Mouse (Mus musculus) testis, adult 2 months (tissue): ENCODE results near the gene Nfkbiz. TPM values are rescaled to one million over a fixed set of nuclear protein-coding genes. Genes with fewer than 3 reads are reported as not detected.

Source experiments
- H3K27ac ChIP-seq: fragments of 200-500 bp; 2 replicates; pipeline ENCODE4 v1.5.1; 2012; ENCODE audit warnings: low read depth, low read length; ENCODE audit not compliant: control insufficient read depth, insufficient read depth
- H3K27me3 ChIP-seq: fragments of 200-500 bp; 2 replicates; pipeline ENCODE4 v1.6.1; 2012; ENCODE audit warnings: mild to moderate bottlenecking, low read length, moderate library complexity; ENCODE audit not compliant: control insufficient read depth, insufficient read depth
- H3K36me3 ChIP-seq: fragments of 200-500 bp; 2 replicates; pipeline ENCODE4 v1.6.1; 2012; ENCODE audit warnings: mild to moderate bottlenecking, low read length; ENCODE audit not compliant: control insufficient read depth, insufficient read depth
- H3K4me1 ChIP-seq: fragments of 200-500 bp; 2 replicates; pipeline ENCODE4 v1.6.1; 2012; ENCODE audit warnings: low read length; ENCODE audit not compliant: control insufficient read depth, insufficient read depth
- H3K4me3 ChIP-seq: fragments of 200-500 bp; 2 replicates; pipeline ENCODE4 v1.5.1; 2012; ENCODE audit warnings: low read depth, mild to moderate bottlenecking, low read length, moderate library complexity, mixed read lengths; ENCODE audit not compliant: control insufficient read depth
- CTCF ChIP-seq: fragments of 200-500 bp; IDR thresholded peaks from 2 replicates; pipeline ENCODE4 v1.5.1; 2012; ENCODE audit warnings: low read depth, mild to moderate bottlenecking, inconsistent platforms, low read length, moderate library complexity; ENCODE audit not compliant: control insufficient read depth, insufficient read depth, insufficient replicate concordance
- POLR2A ChIP-seq: fragments of 200-500 bp; IDR thresholded peaks from 2 replicates; pipeline ENCODE4 v1.6.1; 2012; ENCODE audit warnings: low read depth, mild to moderate bottlenecking, inconsistent platforms, low read length, moderate library complexity; ENCODE audit not compliant: control insufficient read depth
- polyA plus RNA-seq: library from polyadenylated mRNA; depleted of rRNA; stranded (reverse); fragments of >200 nt; gene quantifications from 2 replicates; pipeline ENCODE4 v1.2.3, GENCODE M21; 2012

Nfkbiz gene
- polyA plus RNA-seq, 1 experiment: 4.5 TPM

GRCm38 (mm10) chr16:55820916-55821570 is 17.7 kb downstream of the Nfkbiz start:
- H3K36me3 ChIP-seq: no peaks in the 10 kb centered on the region
- H3K27ac ChIP-seq: no peak overlapping the region
- TF ChIP-seq CTCF (no peak), POLR2A (no peak)
- H3K27me3 ChIP-seq: no peaks in the 10 kb centered on the region
- peaks cover 3% of the 10 kb centered on the region for H3K4me1 ChIP-seq
- peak overlapping the region; percentile 89 for H3K4me3 ChIP-seq

DNA sequence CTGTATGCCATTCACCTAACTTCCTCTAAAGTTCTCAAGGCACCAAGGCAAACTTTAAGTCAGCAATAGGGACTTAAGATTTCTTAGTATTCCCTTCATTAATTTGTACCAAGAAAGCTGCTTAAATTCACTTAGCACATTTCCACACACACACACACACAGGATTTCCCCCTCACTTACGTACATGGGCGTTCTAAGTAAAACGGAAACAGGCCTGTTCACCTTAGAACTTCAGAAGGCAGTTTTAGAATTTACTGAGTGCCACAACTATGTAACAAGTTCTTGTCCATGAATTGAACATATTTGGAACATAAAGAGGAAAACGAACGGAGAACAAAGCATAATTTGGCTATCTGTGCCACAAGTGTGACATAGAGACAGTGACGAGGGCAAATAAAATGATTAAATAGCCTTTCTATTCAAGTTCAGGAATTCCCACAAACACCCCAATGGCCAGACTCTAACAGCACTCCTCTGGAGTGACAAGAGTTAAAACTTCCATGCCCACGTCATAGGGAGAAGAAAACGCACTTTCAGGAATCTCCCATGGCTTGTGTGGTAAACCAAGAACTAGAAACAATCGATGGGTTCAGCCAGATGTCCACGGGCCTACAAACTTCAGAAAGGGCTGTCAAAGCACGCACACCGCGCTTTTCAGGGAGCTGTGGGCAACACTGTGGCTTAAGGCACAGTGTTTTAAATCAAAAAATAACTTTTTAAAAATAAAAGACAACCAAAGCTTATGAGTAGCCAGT is 18.4 kb downstream of the Nfkbiz start:
- peak overlapping the region; percentile 41 for H3K4me3 ChIP-seq
- no peaks in the 10 kb centered on the region for H3K36me3 ChIP-seq
- H3K4me1 ChIP-seq: peaks cover 6% of the 10 kb centered on the region
- no peak overlapping the region for H3K27ac ChIP-seq
- H3K27me3 ChIP-seq: no peaks in the 10 kb centered on the region
- TF ChIP-seq POLR2A: no peak
- TF ChIP-seq CTCF: no peak

DNA sequence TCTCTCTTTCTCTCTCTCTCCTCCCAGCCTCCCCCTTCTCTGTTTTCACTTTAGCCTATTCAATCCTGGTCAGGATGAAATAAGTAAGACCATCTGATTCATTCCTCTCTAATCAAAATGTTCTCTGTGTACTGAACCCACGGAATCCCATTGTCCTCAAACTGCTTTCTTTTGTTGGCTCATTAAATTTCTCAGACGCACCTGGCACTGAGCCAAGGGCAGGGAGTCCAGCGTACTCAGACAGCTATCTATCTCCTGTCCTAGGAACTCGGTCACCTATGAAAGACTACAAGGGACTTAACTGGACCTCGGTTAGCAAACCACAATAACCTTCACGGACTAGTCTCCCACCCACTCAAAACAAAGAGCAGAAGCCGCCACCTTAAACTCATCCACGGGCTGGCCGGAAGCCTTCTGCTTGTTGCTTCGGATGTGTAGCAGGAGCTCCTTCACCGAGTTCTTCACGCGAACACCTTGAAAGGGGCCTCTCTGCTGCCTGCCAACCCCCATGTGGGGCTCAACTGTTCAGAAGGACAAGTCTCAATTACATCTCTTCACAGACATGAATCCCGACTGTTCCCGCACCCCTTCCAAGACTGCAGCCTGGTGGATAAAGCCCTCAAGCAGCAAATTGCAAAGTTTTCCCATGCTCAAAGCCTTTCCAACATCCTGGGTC is 19.4 kb downstream of the Nfkbiz start:
- Histone ChIP-seq H3K4me3 (no peak overlapping the region), H3K27ac (no peak overlapping the region), H3K27me3 (no peaks in the 10 kb centered on the region), H3K36me3 (no peaks in the 10 kb centered on the region), H3K4me1 (peaks cover 6% of the 10 kb centered on the region)
- no peak for TF ChIP-seq POLR2A
- TF ChIP-seq CTCF: no peak

DNA sequence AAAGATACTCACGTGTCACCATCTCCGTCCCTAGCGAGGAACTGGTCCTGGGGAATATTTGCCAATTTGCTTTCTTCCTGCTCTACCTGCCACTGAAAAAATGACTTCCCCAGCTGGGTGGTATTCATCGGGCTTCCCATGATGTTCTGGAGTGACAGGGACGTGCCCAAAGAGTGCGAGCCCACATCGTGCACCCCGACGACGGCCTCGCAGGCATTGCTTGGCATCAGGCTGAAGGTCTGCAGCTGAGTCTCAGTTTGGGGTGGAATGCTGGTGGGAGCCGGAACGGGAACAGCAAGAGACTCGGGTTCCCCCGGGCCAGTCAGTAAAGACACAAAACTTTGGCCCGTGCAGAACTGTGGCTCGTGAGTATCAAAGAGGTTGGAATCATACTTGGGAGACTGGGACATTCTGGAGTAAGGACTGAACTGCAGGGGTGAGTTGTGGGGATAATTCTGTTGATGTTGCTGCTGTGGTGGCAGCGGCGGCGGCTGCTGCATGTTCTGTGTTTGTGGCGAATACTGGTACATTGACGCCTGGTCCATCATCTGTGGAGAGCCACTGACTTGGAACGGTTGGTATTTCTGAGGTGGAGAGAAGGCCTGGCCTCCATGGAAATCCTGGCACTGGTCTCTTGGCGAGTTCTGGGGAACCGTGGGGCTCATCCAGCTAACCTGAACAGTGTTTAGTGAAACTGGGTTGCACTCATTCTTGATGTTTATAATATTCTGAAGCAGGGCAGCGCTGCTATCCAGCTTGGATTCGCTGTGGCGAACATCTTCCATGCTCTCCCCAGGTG is 20.8 kb downstream of the Nfkbiz start:
- Histone ChIP-seq H3K4me1 (peaks cover 8% of the 10 kb centered on the region), H3K27me3 (no peaks in the 10 kb centered on the region), H3K27ac (no peak overlapping the region), H3K4me3 (no peak overlapping the region), H3K36me3 (no peaks in the 10 kb centered on the region)
- TF ChIP-seq CTCF: no peak
- no peak for TF ChIP-seq POLR2A

DNA sequence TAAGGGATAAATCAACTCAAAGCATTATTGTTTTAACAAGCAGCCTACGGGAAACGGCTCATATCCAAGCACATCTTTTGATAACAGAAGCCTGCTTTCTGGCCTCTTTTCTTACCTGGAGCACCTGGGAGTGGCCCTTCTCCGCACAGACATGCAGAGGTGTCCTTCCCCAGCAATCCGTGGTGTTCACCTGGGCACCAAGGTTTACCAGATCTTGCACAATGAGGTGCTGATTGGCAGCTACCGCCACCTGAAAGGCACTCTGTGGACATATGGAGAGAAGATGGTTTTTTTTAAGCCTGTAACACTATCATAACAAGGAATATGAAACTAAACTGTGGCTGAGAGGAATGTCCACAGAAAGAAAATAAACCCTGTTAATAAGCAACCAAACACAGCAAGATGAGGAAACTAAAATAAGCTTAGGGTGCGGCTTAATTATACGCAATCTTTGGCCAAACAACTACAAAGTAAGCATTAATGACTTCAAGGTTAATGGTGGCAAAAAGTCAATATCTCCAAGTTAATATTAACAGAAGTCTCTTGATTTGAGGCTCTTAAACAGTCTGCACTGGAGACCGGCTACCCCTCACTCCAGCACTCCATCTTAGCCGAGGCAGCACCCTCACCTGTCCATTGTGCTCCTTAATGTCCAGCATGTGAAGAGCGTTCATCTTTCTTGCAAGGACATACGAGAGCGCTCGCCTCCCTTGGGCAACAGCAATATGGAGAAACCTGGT is 22.3 kb downstream of the Nfkbiz start:
- Histone ChIP-seq H3K4me3 (no peak overlapping the region), H3K27ac (no peak overlapping the region), H3K27me3 (no peaks in the 10 kb centered on the region)

DNA sequence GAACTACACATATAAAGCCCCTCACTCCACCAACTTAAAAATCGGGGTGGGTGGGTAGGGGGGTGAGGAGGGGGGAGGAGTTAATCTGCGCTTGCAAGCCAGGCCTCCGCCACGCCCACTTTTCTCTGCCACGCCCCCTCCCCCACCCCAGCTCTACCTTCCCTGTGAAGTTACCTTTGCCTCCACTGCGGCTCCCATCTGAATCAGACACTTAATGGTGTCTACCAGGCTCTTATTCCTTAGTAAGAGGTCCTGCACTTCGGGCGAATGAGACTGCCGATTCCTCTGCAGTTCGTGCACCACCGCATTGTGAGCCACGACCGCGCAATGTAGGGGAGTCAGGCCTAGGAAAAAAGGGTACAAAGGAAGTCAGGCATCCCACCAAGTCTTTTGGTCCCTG is 23.2 kb downstream of the Nfkbiz start:
- Histone ChIP-seq H3K4me3 (no peak overlapping the region), H3K4me1 (peaks cover 5% of the 10 kb centered on the region; the same call in 1 of the 2 replicates), H3K27ac (no peak overlapping the region), H3K27me3 (no peaks in the 10 kb centered on the region), H3K36me3 (no peaks in the 10 kb centered on the region)
- no peak for TF ChIP-seq CTCF
- TF ChIP-seq POLR2A: no peak

More for the DNA sequence above, 22.3 kb downstream of the Nfkbiz start:
- H3K36me3 ChIP-seq: no peaks in the 10 kb centered on the region
- TF ChIP-seq POLR2A (no peak), CTCF (no peak)
- peaks cover 5% of the 10 kb centered on the region; the same call in 1 of the 2 replicates for H3K4me1 ChIP-seq
